Mouse (Mus musculus) lung, embryonic 14.5 days (tissue): ENCODE data around the gene Nedd9. TPM values are rescaled to one million over a fixed set of nuclear protein-coding genes. Genes with fewer than 3 reads are reported as not detected.

Source experiments
- ATAC-seq: fragments of 200-750 bp; cut with Nextera tagmentation; 2 replicates; pipeline ENCODE4 v1.8.0; 2017; ENCODE audit warnings: mild to moderate bottlenecking, moderate TSS enrichment, moderate library complexity; ENCODE audit not compliant: insufficient read depth
- DNase-seq: peaks from one replicate; pipeline ENCODE4 v3.0.0-alpha.2; 2015
- H3K27ac ChIP-seq: fragments of 300-500 bp; sonication (generic); 2 replicates; pipeline ENCODE4 v1.5.1; 2014; ENCODE audit warnings: low read depth, mild to moderate bottlenecking, moderate library complexity
- H3K27me3 ChIP-seq: fragments of 300-500 bp; sonication (generic); 2 replicates; pipeline ENCODE4 v1.6.1; 2014; ENCODE audit warnings: low read length, control low read depth; ENCODE audit not compliant: insufficient read depth
- H3K36me3 ChIP-seq: fragments of 300-500 bp; sonication (generic); 2 replicates; pipeline ENCODE4 v1.6.1; 2014; ENCODE audit warnings: control low read depth; ENCODE audit not compliant: insufficient read depth
- H3K4me1 ChIP-seq: fragments of 300-500 bp; sonication (generic); 2 replicates; pipeline ENCODE4 v1.6.1; 2014; ENCODE audit warnings: antibody characterized with exemption, control low read depth; ENCODE audit not compliant: insufficient read depth
- H3K4me2 ChIP-seq: fragments of 300-500 bp; sonication (generic); 2 replicates; pipeline ENCODE4 v1.6.1; 2014; ENCODE audit warnings: mild to moderate bottlenecking
- H3K4me3 ChIP-seq: fragments of 300-500 bp; sonication (generic); 2 replicates; pipeline ENCODE4 v1.5.1; 2014; ENCODE audit warnings: low read depth, low read length
- H3K9ac ChIP-seq: fragments of 300-500 bp; sonication (generic); 2 replicates; pipeline ENCODE4 v1.6.1; 2014
- H3K9me3 ChIP-seq: fragments of 300-500 bp; sonication (generic); 2 replicates; pipeline ENCODE4 v1.6.1; 2016; ENCODE audit warnings: low read depth, low read length, control low read depth
- CTCF ChIP-seq: IDR thresholded peaks from 2 replicates; pipeline ENCODE4 v1.5.1; 2016; ENCODE audit warnings: antibody characterized with exemption, low read depth
- WGBS: fragments of 180-500 bp; shearing (Covaris S2); extraction: QIAGEN DNeasy Blood & Tissue Kit; methylation state at CpG from one replicate; pipeline ENCODE4 v1.1.7; 2014; 5-methylcytosine and 5-hydroxymethylcytosine counted together
- polyA plus RNA-seq: library from polyadenylated mRNA; unstranded; fragments of >200 nt; fragmentation: Nextera tagmentation; extraction: Ambion mirVana; gene quantifications from 2 replicates; pipeline ENCODE4 v1.2.1, GENCODE M21; 2014

The Nedd9 gene
- polyA plus RNA-seq, 1 experiment from 2014 or later, result 89.4 TPM

DNA sequence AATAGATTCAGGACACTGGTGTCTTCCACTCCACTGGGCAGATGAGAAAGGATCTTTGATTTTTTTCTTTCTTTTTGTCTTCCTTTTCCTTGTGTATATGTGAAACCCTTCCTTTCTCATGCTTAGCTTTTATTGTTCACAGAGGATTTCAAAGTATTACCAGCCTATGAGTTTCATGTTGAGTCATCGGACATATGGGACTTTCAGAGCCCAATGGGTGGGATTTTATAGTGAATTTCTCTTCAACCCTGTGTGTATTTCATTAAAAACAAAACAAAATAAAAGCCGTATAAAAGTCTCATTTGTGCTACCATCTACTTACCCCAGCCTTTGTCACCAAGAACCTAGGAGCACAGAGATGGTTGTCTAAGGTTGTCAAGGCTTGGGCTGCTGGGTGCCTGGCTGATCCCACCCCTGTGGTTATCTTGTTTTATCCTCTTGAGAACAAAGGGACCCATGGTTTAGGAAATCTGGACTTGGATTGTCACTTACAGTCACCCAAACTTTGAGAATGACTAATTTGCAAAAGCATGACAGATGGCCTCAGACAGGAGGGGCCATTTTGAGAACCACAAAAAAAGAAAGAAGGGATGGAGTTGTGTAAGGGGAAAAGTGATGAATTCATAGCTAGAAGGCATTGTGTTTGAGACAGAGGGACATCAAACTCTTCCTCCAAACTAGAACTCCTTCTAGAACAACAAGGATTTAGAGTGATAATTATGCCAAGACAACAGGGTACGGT, 41.9 kb downstream of the Nedd9 start:
- no peak for TF ChIP-seq CTCF
- H3K9me3 ChIP-seq, result no peaks in the 10 kb centered on the region
- WGBS, result 98% methylated on average over 3 of the region's 3 CpGs

DNA sequence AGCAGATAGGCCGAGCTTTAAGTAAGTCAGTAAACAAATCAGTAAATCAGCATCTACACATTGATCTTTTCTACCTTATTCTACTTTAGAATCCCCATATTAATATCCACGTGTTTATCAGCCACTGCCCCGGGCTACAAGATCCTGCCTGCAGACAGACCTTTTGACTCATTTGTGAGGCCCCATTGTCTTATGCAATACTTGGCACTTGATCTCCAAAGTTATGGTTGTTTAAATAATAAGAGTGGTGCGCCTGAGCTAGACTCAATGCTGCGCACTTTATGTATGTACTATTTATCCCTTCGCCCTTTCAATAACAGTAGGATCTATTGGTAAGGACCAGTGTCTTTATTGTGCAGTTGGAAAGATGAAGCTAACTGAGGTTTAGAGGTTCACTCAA, 42.9 kb downstream of the Nedd9 start:
- ATAC-seq (no peak), DNase-seq (no peak)
- no peak overlapping the region for H3K9ac ChIP-seq
- no peaks in the 10 kb centered on the region for H3K36me3 ChIP-seq
- WGBS, result 79% methylated on average over 6 of the region's 6 CpGs
- no peak overlapping the region for H3K4me2 ChIP-seq
- no peaks in the 10 kb centered on the region for H3K4me1 ChIP-seq
- no peaks in the 10 kb centered on the region for H3K9me3 ChIP-seq
- H3K27me3 ChIP-seq, result no peaks in the 10 kb centered on the region
- H3K27ac ChIP-seq, result no peak overlapping the region
- no peak for TF ChIP-seq CTCF
- H3K4me3 ChIP-seq, result no peak overlapping the region

More for the DNA sequence above, 41.9 kb downstream of the Nedd9 start:
- H3K9ac ChIP-seq, result no peak overlapping the region
- no peaks in the 10 kb centered on the region for H3K36me3 ChIP-seq
- H3K4me2 ChIP-seq, result no peak overlapping the region
- H3K4me3 ChIP-seq, result no peak overlapping the region
- H3K27me3 ChIP-seq, result no peaks in the 10 kb centered on the region
- no peaks in the 10 kb centered on the region for H3K4me1 ChIP-seq
- DNase-seq (no peak), ATAC-seq (no peak)
- H3K27ac ChIP-seq, result no peak overlapping the region

DNA sequence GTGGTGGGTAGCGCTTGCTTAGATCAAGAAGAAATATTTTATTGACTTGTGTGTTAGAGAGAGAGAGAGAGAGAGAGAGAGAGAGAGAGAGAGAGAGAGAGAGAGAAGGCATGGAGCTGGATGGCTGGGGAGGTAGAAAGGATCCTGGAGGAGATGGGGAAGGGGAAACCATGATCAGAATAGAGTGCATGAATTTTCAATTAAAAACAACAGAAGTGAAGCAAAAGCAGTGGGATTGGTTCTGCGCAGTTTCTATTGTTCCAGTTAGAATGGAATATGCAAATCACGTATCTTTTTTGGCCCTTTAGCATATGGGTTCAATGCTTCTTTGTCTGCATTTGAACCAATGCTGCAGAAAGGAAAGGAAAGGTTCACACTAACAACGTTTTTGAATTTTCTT, 45.0 kb downstream of the Nedd9 start:
- Histone ChIP-seq H3K4me3 (no peak overlapping the region), H3K27ac (no peak overlapping the region), H3K4me2 (no peak overlapping the region), H3K4me1 (0 out of 2 replicates have a peak, but pooled peaks cover 4% of the 10 kb centered on the region), H3K27me3 (no peaks in the 10 kb centered on the region), H3K36me3 (no peaks in the 10 kb centered on the region), H3K9ac (no peak overlapping the region), H3K9me3 (no peaks in the 10 kb centered on the region)
- TF ChIP-seq CTCF, result no peak
- ATAC-seq (no peak), DNase-seq (no peak)
- 78% methylated on average over 4 of the region's 4 CpGs for WGBS

DNA sequence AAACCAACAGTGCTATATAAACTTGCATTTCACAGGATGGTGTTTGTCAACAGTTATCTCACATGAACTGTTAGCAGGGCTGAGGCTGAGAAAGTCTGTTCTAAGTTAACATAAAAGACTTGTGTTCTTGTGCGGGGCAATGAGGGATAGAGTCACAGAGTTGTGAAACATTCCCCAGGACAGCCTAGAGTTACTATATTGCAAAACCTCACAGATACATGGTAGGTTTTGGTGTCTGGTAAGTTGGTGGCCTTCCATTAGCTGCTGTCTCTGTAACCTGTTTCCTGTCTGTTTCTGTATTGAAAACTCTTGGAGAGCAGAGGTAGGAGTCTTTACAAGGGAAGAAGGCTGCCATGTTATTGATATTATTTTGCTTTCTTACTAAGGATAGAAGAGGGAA, 47.0 kb downstream of the Nedd9 start:
- TF ChIP-seq CTCF, result no peak
- H3K4me3 ChIP-seq, result no peak overlapping the region
- no peaks in the 10 kb centered on the region for H3K27me3 ChIP-seq
- no peaks in the 10 kb centered on the region for H3K9me3 ChIP-seq
- no peaks in the 10 kb centered on the region for H3K36me3 ChIP-seq
- no peak for DNase-seq
- 84% methylated on average over 1 of the region's 1 CpGs for WGBS
- H3K4me2 ChIP-seq, result no peak overlapping the region
- ATAC-seq, result no peak
- 0 out of 2 replicates have a peak, but pooled peaks cover 5% of the 10 kb centered on the region for H3K4me1 ChIP-seq
- H3K27ac ChIP-seq, result no peak overlapping the region
- H3K9ac ChIP-seq, result no peak overlapping the region

DNA sequence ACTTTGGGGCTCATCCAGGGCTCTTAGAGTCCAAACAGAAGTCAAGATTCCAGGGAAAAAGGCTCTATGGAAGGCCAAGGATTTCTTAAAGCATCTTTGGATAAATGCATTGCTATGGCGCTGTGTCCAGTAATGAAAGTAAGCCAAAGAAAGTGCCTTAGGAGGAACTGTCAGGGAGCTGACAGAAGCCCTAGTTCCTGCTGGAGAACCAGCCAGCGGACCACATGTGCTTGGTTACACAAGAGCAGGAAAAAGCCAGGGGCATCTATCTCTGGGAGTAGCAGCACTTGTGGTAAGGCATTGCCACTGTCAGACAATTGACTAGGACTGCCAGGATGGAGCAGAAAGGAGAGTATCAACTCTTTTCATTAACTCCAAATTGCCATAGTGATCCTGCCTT, 49.8 kb downstream of the Nedd9 start:
- no peak overlapping the region for H3K4me3 ChIP-seq
- no peak for DNase-seq
- no peak overlapping the region for H3K9ac ChIP-seq
- TF ChIP-seq CTCF, result no peak
- no peaks in the 10 kb centered on the region for H3K9me3 ChIP-seq
- no peak overlapping the region for H3K4me2 ChIP-seq
- H3K36me3 ChIP-seq, result no peaks in the 10 kb centered on the region
- H3K27ac ChIP-seq, result 0 out of 2 replicates have a peak overlapping the region, but pooled peaks have one; percentile 20
- H3K27me3 ChIP-seq, result no peaks in the 10 kb centered on the region
- WGBS, result 81% methylated on average over 2 of the region's 2 CpGs
- H3K4me1 ChIP-seq, result 0 out of 2 replicates have a peak, but pooled peaks cover 5% of the 10 kb centered on the region
- no peak for ATAC-seq

DNA sequence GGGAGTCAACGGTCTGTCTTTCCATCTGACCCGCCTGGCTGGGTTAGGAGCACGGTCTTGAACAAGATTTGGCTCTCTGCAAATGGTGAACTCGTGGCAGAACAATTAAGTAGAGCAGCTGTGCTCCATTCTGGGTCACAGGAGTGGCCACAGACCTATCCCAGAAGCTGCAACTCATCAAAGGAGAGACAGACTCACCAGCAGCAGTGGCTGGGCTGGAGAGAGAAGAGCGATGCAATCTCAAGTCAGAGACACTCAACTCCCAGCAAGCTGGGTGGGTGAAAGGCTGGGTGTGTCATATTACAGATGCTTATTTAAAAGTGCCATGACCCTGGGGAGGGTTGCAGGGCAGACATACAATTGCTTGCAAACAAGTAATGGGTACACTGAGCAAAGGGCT, 50.4 kb downstream of the Nedd9 start:
- H3K9ac ChIP-seq, result no peak overlapping the region
- ATAC-seq, result no peak
- H3K36me3 ChIP-seq, result no peaks in the 10 kb centered on the region
- H3K4me2 ChIP-seq, result no peak overlapping the region
- TF ChIP-seq CTCF, result no peak
- WGBS, result 59% methylated on average over 5 of the region's 5 CpGs
- 0 out of 2 replicates have a peak, but pooled peaks cover 5% of the 10 kb centered on the region for H3K4me1 ChIP-seq
- H3K27me3 ChIP-seq, result no peaks in the 10 kb centered on the region
- H3K27ac ChIP-seq, result no peak overlapping the region
- H3K9me3 ChIP-seq, result no peaks in the 10 kb centered on the region
- no peak for DNase-seq
- H3K4me3 ChIP-seq, result no peak overlapping the region

DNA sequence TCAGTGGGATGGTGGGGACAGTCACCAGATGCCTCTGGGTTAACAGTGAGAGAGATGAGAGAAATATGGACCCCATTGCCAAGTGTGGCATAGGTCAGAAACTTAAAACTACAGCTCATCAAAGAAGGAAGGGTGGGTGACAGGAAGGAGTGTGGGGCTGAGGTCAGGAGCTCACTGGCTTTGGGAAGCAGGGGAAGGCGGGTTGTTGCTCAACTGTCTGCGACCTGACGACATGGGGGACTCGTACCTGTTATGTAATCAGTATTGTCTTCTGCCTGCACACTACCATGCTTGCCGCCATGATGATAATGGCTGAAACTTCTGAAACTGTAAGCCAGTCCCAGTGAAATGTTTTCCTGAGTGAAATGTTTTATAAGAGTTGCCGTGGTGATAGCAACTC, 54.0 kb downstream of the Nedd9 start:
- 84% methylated on average over 6 of the region's 6 CpGs for WGBS
- H3K9me3 ChIP-seq, result no peaks in the 10 kb centered on the region
- ATAC-seq (no peak), DNase-seq (no peak)
- no peak overlapping the region for H3K4me2 ChIP-seq
- H3K27me3 ChIP-seq, result no peaks in the 10 kb centered on the region
- H3K36me3 ChIP-seq, result no peaks in the 10 kb centered on the region
- no peak for TF ChIP-seq CTCF
- 0 out of 2 replicates have a peak, but pooled peaks cover 5% of the 10 kb centered on the region for H3K4me1 ChIP-seq
- no peak overlapping the region for H3K4me3 ChIP-seq
- no peak overlapping the region for H3K9ac ChIP-seq
- no peak overlapping the region for H3K27ac ChIP-seq
